Mouse (Mus musculus) CD4-positive naive resting alpha-beta T cell, adult 76 days (primary cell): Measurements from ENCODE around the gene Cel. TPM values are rescaled to one million over a fixed set of nuclear protein-coding genes. Genes with fewer than 3 reads are reported as not detected.

Source experiments
- total RNA-seq: library from RNA; stranded (reverse); gene quantifications from one replicate; pipeline ENCODE4 v1.2.4, GENCODE M21; 2023

Gene Cel
- total RNA-seq = 1.8 TPM

GRCm38 (mm10) chr2:28563303-28563702 is at the start of gene Cel:
Gene Cel, minus strand, starts transcription at chr2:28563403.

DNA sequence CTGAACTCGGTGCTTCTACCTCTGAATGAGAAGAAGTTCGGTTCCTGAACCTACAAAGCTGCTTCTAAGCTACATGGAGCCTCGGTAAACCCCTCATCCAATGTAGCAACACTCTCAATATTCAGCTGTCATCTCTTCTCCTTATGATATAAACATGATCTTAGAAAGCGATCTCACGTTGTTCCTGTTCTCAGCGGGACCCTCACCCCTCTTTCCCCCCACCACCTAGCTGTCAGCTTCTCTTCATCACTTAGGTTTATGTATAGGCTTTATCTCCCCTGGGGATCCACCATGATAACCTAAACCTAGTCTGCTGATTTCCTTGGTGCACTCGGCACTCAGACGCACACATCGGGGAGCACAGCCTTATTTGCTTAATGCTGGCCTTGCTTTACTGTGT is 20.4 kb upstream of the Cel start, which contains the start of gene Gtf3c5:
TSS of gene Gtf3c5 (minus strand) at position 101 of the 400 bp plus-strand sequence.

DNA sequence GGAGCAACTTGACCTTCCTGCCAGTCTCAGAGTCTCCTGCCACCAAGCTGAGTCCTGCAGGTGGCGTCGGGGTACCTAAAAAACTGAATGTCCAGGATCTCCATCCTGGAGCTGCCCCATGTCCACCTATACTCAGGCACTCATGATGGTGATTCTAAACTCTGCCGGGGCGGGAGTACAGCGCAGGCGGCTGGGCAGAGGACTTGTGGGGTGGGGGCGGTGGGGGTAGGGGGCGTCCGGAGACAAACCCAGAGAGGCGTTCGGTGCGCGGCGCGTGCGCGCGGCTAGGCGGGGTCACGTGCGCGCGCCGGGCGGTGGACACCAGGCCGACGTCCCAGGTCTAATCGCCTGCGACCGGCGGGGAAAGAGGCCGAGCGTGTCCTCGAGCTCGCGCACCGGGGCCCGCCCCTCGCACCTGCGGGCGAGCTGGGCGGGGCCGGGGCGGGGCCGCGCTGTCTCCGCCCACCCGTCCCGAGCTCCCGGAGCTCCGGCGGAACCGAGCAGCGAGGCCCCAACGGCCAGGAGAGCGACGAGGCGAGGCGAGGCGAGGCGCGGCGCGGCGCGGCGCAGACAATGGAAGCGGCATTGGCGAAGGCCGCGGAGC is 50.3 kb downstream of the Cel start, which contains the start of gene Ralgds:
TSS of gene Ralgds (plus strand) at position 328 of the 604 bp plus-strand sequence.

GRCm38 (mm10) chr2:28505795-28506194 is 57.4 kb downstream of the Cel start, which contains the start of gene Gm10134:
Gene Gm10134, plus strand, starts transcription at chr2:28506095.

Other genes starting within 250 kb of the Cel start
- not detected for gene Ppp1r26, start 116.6 kb downstream of the Cel start, total RNA-seq
- not detected for gene 1700007K13Rik, start 97.1 kb downstream of the Cel start, total RNA-seq
- 15.0 TPM for gene Mrps2, start 95.3 kb downstream of the Cel start, total RNA-seq
- gene Gbgt1, start 66.5 kb downstream of the Cel start, total RNA-seq = 0.59 TPM
- not detected for gene Gm10134, start 57.3 kb downstream of the Cel start, total RNA-seq
- 63.0 TPM for gene Ralgds, start 50.3 kb downstream of the Cel start, total RNA-seq
- 22.3 TPM for gene Gtf3c5, start 20.3 kb upstream of the Cel start, total RNA-seq
- 3.9 TPM for gene Gfi1b, start 58.6 kb upstream of the Cel start, total RNA-seq
- gene Tsc1, start 77.8 kb upstream of the Cel start, total RNA-seq = 67.9 TPM
- gene Spaca9, start 136.3 kb upstream of the Cel start, total RNA-seq = not detected
- gene Ak8, start 136.8 kb upstream of the Cel start, total RNA-seq = not detected